In the genomic region with DNA sequence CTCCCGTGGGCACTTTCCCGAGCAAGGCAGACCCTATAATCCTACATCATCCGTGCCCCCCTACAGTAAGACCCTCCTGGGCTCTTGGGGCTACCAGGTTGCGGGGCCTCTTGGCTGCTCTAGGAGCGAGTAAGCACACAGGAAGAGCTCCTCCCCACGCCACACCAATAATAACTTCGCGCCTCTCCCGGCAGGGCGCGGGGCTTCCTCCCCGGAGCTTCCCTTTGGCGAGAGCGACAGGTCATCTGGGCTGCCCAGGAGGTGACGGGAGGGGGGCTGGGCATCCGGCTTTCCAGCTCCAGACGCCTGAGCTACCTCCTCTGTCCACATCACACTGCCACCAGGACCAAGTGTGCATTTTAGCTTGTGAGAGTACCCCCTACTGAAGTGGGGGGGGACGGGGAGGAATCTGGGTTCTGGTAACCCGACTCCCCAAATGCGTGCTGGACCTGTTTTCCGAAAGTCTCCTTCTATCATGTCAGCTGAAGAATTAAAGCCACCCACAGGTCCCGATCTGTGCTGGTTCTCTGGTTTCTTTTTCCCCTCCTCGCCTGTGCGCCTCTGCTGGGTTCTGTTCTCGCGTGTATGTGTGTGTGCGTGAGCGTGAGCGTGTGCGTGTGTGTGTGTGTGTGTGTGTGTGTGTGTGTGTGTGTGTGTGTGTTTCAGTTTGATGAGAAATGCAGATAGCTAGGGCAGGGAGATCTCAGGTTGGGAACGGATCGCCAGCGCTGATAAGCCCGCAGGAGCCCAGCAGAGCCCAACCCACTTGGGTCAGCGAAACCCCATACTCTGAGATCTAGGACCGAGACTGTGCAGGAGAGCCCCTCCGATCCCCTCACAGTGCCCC, we compare ENCODE assay signal across 8 mouse cellular contexts. TPM values are rescaled to one million over a fixed set of nuclear protein-coding genes. Genes with fewer than 3 reads are reported as not detected.
DNase-seq lines count a peak whose midpoint lies in the region; ATAC-seq and TF ChIP-seq lines count a peak whose summit lies in the region.

No protein-coding gene starts in this region.

- TF ChIP-seq POLR2A in ES-Bruce4 (IDR thresholded peaks at IDR 0.05; ENCODE audit: insufficient read depth, low read length), result no peak

- peak overlapping the region; percentile 78 for H3K4me3 ChIP-seq in ES-Bruce4 (ENCODE audit: low read depth, low read length)
- peak overlapping the region; percentile 62 for H3K4me3 ChIP-seq in hindbrain, embryonic 16.5 days (ENCODE audit: low read length)

- H3K9me3 ChIP-seq in ES-Bruce4 (replicated peaks; ENCODE audit: control insufficient read depth, insufficient read depth, low read length, poor library complexity, severe bottlenecking), result no peaks in the 10 kb centered on the region
- H3K9me3 ChIP-seq in hindbrain, embryonic 16.5 days (ENCODE audit: control insufficient read depth, low read length), result no peaks in the 10 kb centered on the region

- H3K4me1 ChIP-seq in ES-Bruce4 (ENCODE audit: control insufficient read depth, insufficient read depth, low read length), result peaks cover 2% of the 10 kb centered on the region
- H3K4me1 ChIP-seq in hindbrain, embryonic 16.5 days (ENCODE audit: control insufficient read depth, insufficient read depth, low read depth, low read length), result peaks cover 25% of the 10 kb centered on the region

- no peak for ATAC-seq in hindbrain, embryonic 16.5 days

- no peaks in the 10 kb centered on the region for H3K36me3 ChIP-seq in ES-Bruce4 (ENCODE audit: control insufficient read depth, insufficient read depth, low read length, poor library complexity, severe bottlenecking)
- no peaks in the 10 kb centered on the region for H3K36me3 ChIP-seq in hindbrain, embryonic 16.5 days (ENCODE audit: control insufficient read depth, insufficient read depth, low read length)
- no peaks in the 10 kb centered on the region for H3K36me3 ChIP-seq in splenic B cell, adult 2 months (ENCODE audit: control insufficient read depth, insufficient read depth, low read length, poor library complexity, severe bottlenecking)

- no peak for TF ChIP-seq CTCF in ES-Bruce4 (IDR thresholded peaks at IDR 0.05; ENCODE audit: low read depth, low read length)

- peak overlapping the region; percentile 89 for H3K9ac ChIP-seq in ES-Bruce4 (ENCODE audit: low read depth, poor library complexity, severe bottlenecking)
- H3K9ac ChIP-seq in hindbrain, embryonic 16.5 days (ENCODE audit: low read depth, low read length), result peak overlapping the region; percentile 77

- peaks cover 13% of the 10 kb centered on the region for H3K27me3 ChIP-seq in ES-Bruce4 (ENCODE audit: control insufficient read depth, insufficient read depth, low read length, poor library complexity, severe bottlenecking)
- no peaks in the 10 kb centered on the region; the same call in 1 of the 2 replicates for H3K27me3 ChIP-seq in hindbrain, embryonic 16.5 days (replicated peaks; ENCODE audit: control insufficient read depth, insufficient read depth, low read length)
- H3K27me3 ChIP-seq in splenic B cell, adult 2 months (ENCODE audit: control insufficient read depth, insufficient read depth, low read length, poor library complexity, severe bottlenecking), result no peaks in the 10 kb centered on the region

- intact Hi-C loops in left cerebral cortex, postnatal 4 days (cut with DNase I), result no loop called here

- no peak overlapping the region for H3K27ac ChIP-seq in ES-Bruce4 (ENCODE audit: insufficient read depth, low read length)
- peak overlapping the region; percentile 80 for H3K27ac ChIP-seq in hindbrain, embryonic 16.5 days (ENCODE audit: low read depth, low read length)

- peak; percentile 85 for DNase-seq in adrenal gland, postnatal 14 days
- peak; percentile 41 to 58 for DNase-seq in gastrocnemius, adult 8-10 months (ENCODE audit: low spot score in 2 of 2)
- peak; percentile 48 for DNase-seq in left cerebral cortex, postnatal 4 days
- peak; percentile 56 for DNase-seq in mesoderm, embryonic 11.5 days (ENCODE audit: low read depth, low spot score)
- DNase-seq in splenic B cell, adult 2 months (ENCODE audit: low read depth, low spot score), result peak; percentile 60
- no peak for DNase-seq in ovary, adult 18-20 months (ENCODE audit: low spot score)

- no peak for TF ChIP-seq EP300 in ES-Bruce4 (IDR thresholded peaks at IDR 0.05; ENCODE audit: insufficient read depth, low read depth, low read length)

- peak overlapping the region; percentile 95 for H3K4me2 ChIP-seq in hindbrain, embryonic 16.5 days (ENCODE audit: low read length)

- WGBS in hindbrain, embryonic 16.5 days, result 1% methylated on average over 37 of the region's 37 CpGs

RNA-seq across cellular contexts. Expression of gene Zfpm1, which starts 1.6 kb away (rescaled TPM):
- polyA plus RNA-seq in ES-Bruce4 (2011; ENCODE audit: insufficient read depth, insufficient read length, low read depth, missing spikeins), result 15.5 and 16.8 TPM in 2 replicates
- 23.6 and 24.6 TPM in 2 replicates for total RNA-seq in adrenal gland, postnatal 14 days (2021)
- 1 to 10 TPM; 4.7 to 9.2 (median 6.3) TPM for total RNA-seq in gastrocnemius, adult 8-10 months (2022)
- 0.75 and 1.2 TPM in 2 replicates for polyA plus RNA-seq in hindbrain, embryonic 16.5 days (2015; fragmentation: Nextera tagmentation; extraction: Ambion mirVana)
- total RNA-seq in left cerebral cortex, postnatal 4 days (2021), result 10 to 100 TPM in 1 of 2 experiments, 1 to 10 TPM in 1; 8.6 to 12.2 TPM
